13 mouse cellular contexts compared by ENCODE assay signal in the genomic region with DNA sequence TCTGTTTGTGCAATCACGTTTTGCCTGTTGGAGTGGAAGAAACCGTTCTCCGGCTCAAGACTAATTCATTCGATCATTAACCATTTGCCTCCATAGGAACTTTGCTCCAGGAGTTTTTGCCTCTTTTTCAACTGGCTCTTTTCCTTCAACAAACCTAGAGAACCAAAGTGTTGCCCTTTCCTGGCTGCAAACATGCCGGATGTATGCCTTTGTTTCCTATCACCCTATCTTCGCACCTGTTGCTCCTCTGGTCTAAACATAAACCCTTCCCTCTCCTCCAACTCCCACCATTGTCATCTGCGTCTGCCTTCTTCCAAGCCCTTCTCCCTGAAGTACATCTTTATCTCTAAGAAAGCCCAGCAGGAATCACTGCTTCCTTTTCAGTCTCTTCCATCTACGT.
"Had no signal": no experiment of that assay in that cellular context is flagged by ENCODE, and none has a peak within 500 bp of the region (broad histone marks: within the 10 kb centered on the region; RNA-seq: fewer than 3 reads in every experiment).

No protein-coding gene starts in this region.

- H3K9ac ChIP-seq: intestine, embryonic 15.5 days; limb, embryonic 13.5 days; liver, embryonic 12.5 days; liver, embryonic 15.5 days; lung, embryonic 15.5 days had no signal

- H3K27me3 ChIP-seq: intestine, embryonic 15.5 days; limb, embryonic 13.5 days; liver, embryonic 12.5 days had no signal

- H3K36me3 ChIP-seq: intestine, embryonic 15.5 days; limb, embryonic 13.5 days; liver, embryonic 12.5 days; liver, embryonic 15.5 days; lung, embryonic 15.5 days had no signal

- H3K27ac ChIP-seq: intestine, embryonic 15.5 days; limb, embryonic 10.5 days; limb, embryonic 13.5 days; liver, embryonic 12.5 days; liver, embryonic 15.5 days; lung, embryonic 15.5 days had no signal

- H3K4me3 ChIP-seq: intestine, embryonic 15.5 days; limb, embryonic 10.5 days; limb, embryonic 13.5 days; liver, embryonic 12.5 days; liver, embryonic 15.5 days; lung, embryonic 15.5 days had no signal

- ATAC-seq: hindbrain, embryonic 16.5 days; intestine, embryonic 15.5 days; liver, embryonic 12.5 days had no signal

- H3K9me3 ChIP-seq: intestine, embryonic 15.5 days; limb, embryonic 10.5 days; limb, embryonic 13.5 days; liver, embryonic 12.5 days; liver, embryonic 15.5 days; lung, embryonic 15.5 days had no signal

- H3K4me2 ChIP-seq: intestine, embryonic 15.5 days; limb, embryonic 13.5 days; liver, embryonic 12.5 days; liver, embryonic 15.5 days; lung, embryonic 15.5 days; midbrain, embryonic 11.5 days had no signal

- DNase-seq: liver; lung, adult 18-20 months; lung, postnatal 10 days; lung, postnatal 4 days; midbrain, embryonic 14.5 days had no signal
